ENCODE assay signal across 8 mouse cellular contexts in the genomic region with DNA sequence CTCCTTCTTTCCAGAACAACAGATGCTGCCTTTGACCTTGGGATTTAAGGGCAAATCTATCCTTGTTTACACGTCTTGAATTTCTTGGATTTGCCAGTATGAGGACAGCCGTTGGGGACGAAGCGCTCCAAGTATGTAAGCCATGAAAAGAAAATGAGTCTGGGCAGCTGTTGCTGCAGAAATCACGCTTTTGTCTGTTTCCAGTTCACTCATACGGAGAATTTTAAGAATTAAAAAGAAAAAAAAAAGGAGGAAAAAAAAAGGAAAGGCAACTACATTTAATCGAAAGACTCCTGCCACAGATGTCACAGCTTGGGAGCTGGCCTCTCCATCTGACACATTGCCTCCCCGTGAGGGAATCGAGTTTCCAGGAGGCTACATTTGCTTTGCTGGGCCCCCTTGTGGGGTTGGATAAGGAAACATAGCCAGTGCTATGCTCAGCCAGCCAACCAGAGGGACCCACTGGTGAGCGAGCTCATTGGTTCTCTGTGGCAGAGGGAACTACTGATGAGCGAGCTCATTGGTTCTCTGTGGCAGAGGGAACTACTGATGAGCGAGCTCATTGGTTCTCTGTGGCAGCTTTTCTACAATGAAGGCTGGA.
DNase-seq lines count a peak whose midpoint lies in the region; ATAC-seq lines count a peak whose summit lies in the region.

No protein-coding gene starts in this region.

- H3K36me3 ChIP-seq in embryonic facial prominence, embryonic 15.5 days = no peaks in the 10 kb centered on the region
- no peaks in the 10 kb centered on the region for H3K36me3 ChIP-seq in heart, embryonic 11.5 days (ENCODE audit: control insufficient read depth, insufficient read depth, low read length)
- no peaks in the 10 kb centered on the region for H3K36me3 ChIP-seq in limb, embryonic 12.5 days
- H3K36me3 ChIP-seq in midbrain, embryonic 13.5 days = no peaks in the 10 kb centered on the region
- H3K36me3 ChIP-seq in stomach, embryonic 16.5 days (ENCODE audit: control insufficient read depth, insufficient read depth, low read length) = no peaks in the 10 kb centered on the region

- H3K9ac ChIP-seq in embryonic facial prominence, embryonic 15.5 days = no peak overlapping the region
- H3K9ac ChIP-seq in heart, embryonic 11.5 days (ENCODE audit: low read depth, low read length) = no peak overlapping the region
- H3K9ac ChIP-seq in limb, embryonic 12.5 days (replicated peaks) = no peak overlapping the region
- H3K9ac ChIP-seq in midbrain, embryonic 13.5 days (replicated peaks) = no peak overlapping the region
- H3K9ac ChIP-seq in stomach, embryonic 16.5 days (ENCODE audit: low read length) = no peak overlapping the region

- no peaks in the 10 kb centered on the region for H3K9me3 ChIP-seq in embryonic facial prominence, embryonic 15.5 days (replicated peaks)
- H3K9me3 ChIP-seq in heart, embryonic 11.5 days (replicated peaks; ENCODE audit: control insufficient read depth, low read length) = no peaks in the 10 kb centered on the region
- H3K9me3 ChIP-seq in limb, embryonic 12.5 days = no peaks in the 10 kb centered on the region
- H3K9me3 ChIP-seq in midbrain, embryonic 13.5 days = no peaks in the 10 kb centered on the region
- H3K9me3 ChIP-seq in stomach, embryonic 16.5 days (replicated peaks; ENCODE audit: control insufficient read depth, low read length) = no peaks in the 10 kb centered on the region

- peak overlapping the region; percentile 30 for H3K4me2 ChIP-seq in embryonic facial prominence, embryonic 15.5 days (replicated peaks)
- no peak overlapping the region for H3K4me2 ChIP-seq in heart, embryonic 11.5 days
- H3K4me2 ChIP-seq in limb, embryonic 12.5 days = no peak overlapping the region
- no peak overlapping the region; the same call in 1 of the 2 replicates for H3K4me2 ChIP-seq in midbrain, embryonic 13.5 days (replicated peaks)
- 0 out of 2 replicates have a peak overlapping the region, but pooled peaks have one; percentile 9 for H3K4me2 ChIP-seq in stomach, embryonic 16.5 days (ENCODE audit: low read depth, low read length)

- peak; percentile 43 to 54 for DNase-seq in adrenal gland, adult (ENCODE audit: inconsistent age in 2 of 2, low spot score in 1 of 2)
- DNase-seq in adrenal gland, adult 18-20 months (ENCODE audit: low spot score in 2 of 2) = no peak
- peak; percentile 30 for DNase-seq in kidney, adult 9 months

- 34% methylated on average over 12 of the region's 12 CpGs for WGBS in embryonic facial prominence, embryonic 15.5 days
- 47% methylated on average over 12 of the region's 12 CpGs for WGBS in heart, embryonic 11.5 days (ENCODE audit: insufficient replicate concordance)
- WGBS in limb, embryonic 12.5 days = 52% methylated on average over 12 of the region's 12 CpGs
- WGBS in midbrain, embryonic 13.5 days = 46% methylated on average over 12 of the region's 12 CpGs
- WGBS in stomach, embryonic 16.5 days = 37% methylated on average over 12 of the region's 12 CpGs

- peak; percentile 91 for ATAC-seq in embryonic facial prominence, embryonic 15.5 days (ENCODE audit: insufficient number of reproducible peaks, low FRiP score, low TSS enrichment, low read depth)
- ATAC-seq in heart, embryonic 11.5 days (replicated peaks; ENCODE audit: insufficient number of reproducible peaks, low FRiP score, low TSS enrichment) = peak; percentile 67; the same call in 1 of the 2 replicates
- peak; percentile 90 for ATAC-seq in limb, embryonic 12.5 days (ENCODE audit: insufficient number of reproducible peaks, insufficient read depth, low FRiP score, low TSS enrichment, low read depth)
- peak; percentile 87 for ATAC-seq in midbrain, embryonic 13.5 days
- ATAC-seq in stomach, embryonic 16.5 days (ENCODE audit: insufficient read depth, low FRiP score) = peak; percentile 85

- H3K27me3 ChIP-seq in embryonic facial prominence, embryonic 15.5 days = no peaks in the 10 kb centered on the region
- no peaks in the 10 kb centered on the region for H3K27me3 ChIP-seq in heart, embryonic 11.5 days (ENCODE audit: control insufficient read depth, insufficient read depth, low read length)
- no peaks in the 10 kb centered on the region for H3K27me3 ChIP-seq in limb, embryonic 12.5 days
- no peaks in the 10 kb centered on the region for H3K27me3 ChIP-seq in midbrain, embryonic 13.5 days
- no peaks in the 10 kb centered on the region for H3K27me3 ChIP-seq in stomach, embryonic 16.5 days (ENCODE audit: control insufficient read depth, insufficient read depth, low read length)

- peak overlapping the region; percentile 66 for H3K27ac ChIP-seq in embryonic facial prominence, embryonic 15.5 days (replicated peaks)
- no peak overlapping the region for H3K27ac ChIP-seq in heart, embryonic 11.5 days (ENCODE audit: low read depth, low read length)
- H3K27ac ChIP-seq in limb, embryonic 12.5 days = 0 out of 2 replicates have a peak overlapping the region, but pooled peaks have one; percentile 41
- peak overlapping the region; percentile 71 for H3K27ac ChIP-seq in midbrain, embryonic 13.5 days
- peak overlapping the region; percentile 65 for H3K27ac ChIP-seq in stomach, embryonic 16.5 days (ENCODE audit: low read length)

- no peaks in the 10 kb centered on the region for H3K4me1 ChIP-seq in embryonic facial prominence, embryonic 15.5 days
- no peaks in the 10 kb centered on the region for H3K4me1 ChIP-seq in heart, embryonic 11.5 days (ENCODE audit: control insufficient read depth, insufficient read depth, low read length)
- H3K4me1 ChIP-seq in limb, embryonic 12.5 days (replicated peaks) = no peaks in the 10 kb centered on the region
- H3K4me1 ChIP-seq in midbrain, embryonic 13.5 days (replicated peaks) = peaks cover 25% of the 10 kb centered on the region
- H3K4me1 ChIP-seq in stomach, embryonic 16.5 days (ENCODE audit: control insufficient read depth, insufficient read depth, low read length) = no peaks in the 10 kb centered on the region

- H3K4me3 ChIP-seq in embryonic facial prominence, embryonic 15.5 days (replicated peaks) = 0 out of 2 replicates have a peak overlapping the region, but pooled peaks have one; percentile 13
- no peak overlapping the region for H3K4me3 ChIP-seq in heart, embryonic 11.5 days (ENCODE audit: low read depth, low read length)
- no peak overlapping the region for H3K4me3 ChIP-seq in limb, embryonic 12.5 days (replicated peaks)
- no peak overlapping the region for H3K4me3 ChIP-seq in midbrain, embryonic 13.5 days (replicated peaks)
- H3K4me3 ChIP-seq in stomach, embryonic 16.5 days (replicated peaks; ENCODE audit: low read length) = no peak overlapping the region

Comparison
In these comparisons a context has a peak if more than half of its experiments do, and no peak if none do; other contexts are left out.
1. DNase-seq: peak in adrenal gland, adult (2 of 2) and kidney, adult 9 months (single experiment); none in adrenal gland, adult 18-20 months (0 of 2).
2. H3K4me2 ChIP-seq: peak in embryonic facial prominence, embryonic 15.5 days (single experiment) and stomach, embryonic 16.5 days (single experiment); none in heart, embryonic 11.5 days (single experiment), limb, embryonic 12.5 days (single experiment) and midbrain, embryonic 13.5 days (single experiment).
3. Peak in every context shown above with its lines, with median percentiles within 50 percentile points of each other: ATAC-seq.